Mouse (Mus musculus): ENCODE measurements at regions not wholly inside any gene's neighbourhood (a gene's known extent, or its start where the extent isn't known, plus 50 kb on each side); places are given as distances from the start of the nearest gene placed in this dataset.

- WGBS: 15% methylated on average over 9 of the region's 9 CpGs
- no peak overlapping the region for H3K4me3 ChIP-seq (ENCODE audit: low read depth, low read length)
- no peaks in the 10 kb centered on the region for H3K36me3 ChIP-seq (ENCODE audit: insufficient read depth)
- TF ChIP-seq CTCF (IDR thresholded peaks at IDR 0.05; ENCODE audit: low read depth): no peak
- H3K4me1 ChIP-seq (ENCODE audit: insufficient read depth): peaks cover 30% of the 10 kb centered on the region
- peak overlapping the region; percentile 21; the same call in 1 of the 2 replicates for H3K4me2 ChIP-seq
- no peak overlapping the region; the same call in 1 of the 2 replicates for H3K9ac ChIP-seq
- no peaks in the 10 kb centered on the region for H3K9me3 ChIP-seq (ENCODE audit: low read depth, low read length)
- H3K27me3 ChIP-seq (ENCODE audit: insufficient read depth, low read length): no peaks in the 10 kb centered on the region
- DNase-seq (peak; percentile 93), ATAC-seq (ENCODE audit: insufficient read depth) (peak; percentile 94)
- peak overlapping the region; percentile 92 for H3K27ac ChIP-seq (ENCODE audit: low read depth)
Measured at GRCm38 (mm10) chr17:31776949-31777607, 78.5 kb downstream of the Sik1 start.

GRCm38 (mm10) chr17:31777751-31778150, 77.9 kb downstream of the Sik1 start:
- Histone ChIP-seq H3K36me3 (ENCODE audit: insufficient read depth) (no peaks in the 10 kb centered on the region), H3K9ac (no peak overlapping the region), H3K4me1 (ENCODE audit: insufficient read depth) (peaks cover 30% of the 10 kb centered on the region), H3K27me3 (ENCODE audit: insufficient read depth, low read length) (no peaks in the 10 kb centered on the region), H3K4me3 (ENCODE audit: low read depth, low read length) (no peak overlapping the region), H3K9me3 (ENCODE audit: low read depth, low read length) (no peaks in the 10 kb centered on the region), H3K27ac (ENCODE audit: low read depth) (peak overlapping the region; percentile 92), H3K4me2 (no peak overlapping the region)
- ATAC-seq (ENCODE audit: insufficient read depth) (no peak), DNase-seq (no peak)
- TF ChIP-seq CTCF (IDR thresholded peaks at IDR 0.05; ENCODE audit: low read depth): no peak
- WGBS: 61% methylated on average over 5 of the region's 5 CpGs

GRCm38 (mm10) chr17:31779466-31779865, 76.1 kb downstream of the Sik1 start:
- H3K27ac ChIP-seq (ENCODE audit: low read depth): 0 out of 2 replicates have a peak overlapping the region, but pooled peaks have one; percentile 30

GRCm38 (mm10) chr17:31782251-31782650, 73.4 kb downstream of the Sik1 start:
- DNase-seq (no peak), ATAC-seq (ENCODE audit: insufficient read depth) (no peak)
- H3K27ac ChIP-seq (ENCODE audit: low read depth): no peak overlapping the region
- H3K36me3 ChIP-seq (ENCODE audit: insufficient read depth): no peaks in the 10 kb centered on the region
- peaks cover 13% of the 10 kb centered on the region for H3K4me1 ChIP-seq (ENCODE audit: insufficient read depth)
- H3K4me2 ChIP-seq: no peak overlapping the region
- H3K4me3 ChIP-seq (ENCODE audit: low read depth, low read length): no peak overlapping the region
- no peaks in the 10 kb centered on the region for H3K27me3 ChIP-seq (ENCODE audit: insufficient read depth, low read length)
- H3K9me3 ChIP-seq (ENCODE audit: low read depth, low read length): no peaks in the 10 kb centered on the region
- WGBS: 67% methylated on average over 6 of the region's 6 CpGs
- no peak overlapping the region for H3K9ac ChIP-seq
- TF ChIP-seq CTCF (IDR thresholded peaks at IDR 0.05; ENCODE audit: low read depth): no peak

More at GRCm38 (mm10) chr17:31779466-31779865, 76.1 kb downstream of the Sik1 start:
- TF ChIP-seq CTCF (IDR thresholded peaks at IDR 0.05; ENCODE audit: low read depth): no peak
- Histone ChIP-seq H3K9me3 (ENCODE audit: low read depth, low read length) (no peaks in the 10 kb centered on the region), H3K9ac (no peak overlapping the region), H3K36me3 (ENCODE audit: insufficient read depth) (no peaks in the 10 kb centered on the region), H3K27me3 (ENCODE audit: insufficient read depth, low read length) (no peaks in the 10 kb centered on the region), H3K4me2 (no peak overlapping the region), H3K4me1 (ENCODE audit: insufficient read depth) (peaks cover 27% of the 10 kb centered on the region), H3K4me3 (ENCODE audit: low read depth, low read length) (no peak overlapping the region)
- ATAC-seq (ENCODE audit: insufficient read depth): no peak
- WGBS: 38% methylated on average over 3 of the region's 3 CpGs
- DNase-seq: peak; percentile 31

GRCm38 (mm10) chr17:31783071-31783470, 72.5 kb downstream of the Sik1 start:
- Histone ChIP-seq H3K27me3 (ENCODE audit: insufficient read depth, low read length) (no peaks in the 10 kb centered on the region), H3K36me3 (ENCODE audit: insufficient read depth) (no peaks in the 10 kb centered on the region), H3K4me1 (ENCODE audit: insufficient read depth) (peaks cover 5% of the 10 kb centered on the region), H3K9ac (no peak overlapping the region), H3K27ac (ENCODE audit: low read depth) (no peak overlapping the region), H3K9me3 (ENCODE audit: low read depth, low read length) (no peaks in the 10 kb centered on the region), H3K4me2 (no peak overlapping the region), H3K4me3 (ENCODE audit: low read depth, low read length) (no peak overlapping the region)
- WGBS: 91% methylated on average over 5 of the region's 5 CpGs
- no peak for TF ChIP-seq CTCF (IDR thresholded peaks at IDR 0.05; ENCODE audit: low read depth)
- ATAC-seq (ENCODE audit: insufficient read depth) (no peak), DNase-seq (no peak)

GRCm38 (mm10) chr17:31788316-31788715, 67.3 kb downstream of the Sik1 start:
- H3K9ac ChIP-seq: no peak overlapping the region
- H3K4me1 ChIP-seq (ENCODE audit: insufficient read depth): peaks cover 20% of the 10 kb centered on the region
- H3K4me3 ChIP-seq (ENCODE audit: low read depth, low read length): no peak overlapping the region
- no peaks in the 10 kb centered on the region for H3K36me3 ChIP-seq (ENCODE audit: insufficient read depth)
- no peak overlapping the region for H3K4me2 ChIP-seq
- 73% methylated on average over 3 of the region's 3 CpGs for WGBS
- TF ChIP-seq CTCF (IDR thresholded peaks at IDR 0.05; ENCODE audit: low read depth): no peak
- DNase-seq (no peak), ATAC-seq (ENCODE audit: insufficient read depth) (no peak)
- H3K9me3 ChIP-seq (ENCODE audit: low read depth, low read length): no peaks in the 10 kb centered on the region
- no peaks in the 10 kb centered on the region for H3K27me3 ChIP-seq (ENCODE audit: insufficient read depth, low read length)
- no peak overlapping the region for H3K27ac ChIP-seq (ENCODE audit: low read depth)

- Histone ChIP-seq H3K9me3 (ENCODE audit: low read depth, low read length) (no peaks in the 10 kb centered on the region), H3K4me2 (no peak overlapping the region), H3K4me3 (ENCODE audit: low read depth, low read length) (no peak overlapping the region), H3K9ac (no peak overlapping the region), H3K36me3 (ENCODE audit: insufficient read depth) (no peaks in the 10 kb centered on the region), H3K27me3 (ENCODE audit: insufficient read depth, low read length) (no peaks in the 10 kb centered on the region), H3K27ac (ENCODE audit: low read depth) (no peak overlapping the region), H3K4me1 (ENCODE audit: insufficient read depth) (peaks cover 22% of the 10 kb centered on the region)
- ATAC-seq (ENCODE audit: insufficient read depth): no peak
- TF ChIP-seq CTCF (IDR thresholded peaks at IDR 0.05; ENCODE audit: low read depth): no peak
- no peak for DNase-seq
- WGBS: 66% methylated on average over 9 of the region's 9 CpGs
Measured at GRCm38 (mm10) chr17:31789068-31789583, 66.5 kb downstream of the Sik1 start.
